Mouse (Mus musculus) forebrain, embryonic 15.5 days (tissue): ENCODE measurements around the gene Ssu72. TPM values are rescaled to one million over a fixed set of nuclear protein-coding genes. Genes with fewer than 3 reads are reported as not detected.

ENCODE experiments used
- ATAC-seq: fragments of 200-750 bp; cut with Nextera tagmentation; replicated peaks from 2 replicates; pipeline ENCODE4 v1.8.0; 2017; ENCODE audit warnings: mild to moderate bottlenecking, moderate TSS enrichment, moderate library complexity
- H3K27ac ChIP-seq: fragments of 300-500 bp; sonication (generic); replicated peaks from 2 replicates; pipeline ENCODE4 v1.5.1; 2015; ENCODE audit warnings: mild to moderate bottlenecking, inconsistent platforms
- H3K27me3 ChIP-seq: fragments of 300-500 bp; sonication (generic); 2 replicates; pipeline ENCODE4 v1.6.1; 2015; ENCODE audit warnings: inconsistent platforms
- H3K36me3 ChIP-seq: fragments of 300-500 bp; sonication (generic); 2 replicates; pipeline ENCODE4 v1.6.1; 2015; ENCODE audit warnings: mild to moderate bottlenecking, inconsistent platforms
- H3K4me1 ChIP-seq: fragments of 300-500 bp; sonication (generic); 2 replicates; pipeline ENCODE4 v1.6.1; 2015; ENCODE audit warnings: inconsistent platforms
- H3K4me2 ChIP-seq: fragments of 300-500 bp; sonication (generic); replicated peaks from 2 replicates; pipeline ENCODE4 v1.6.1; 2015; ENCODE audit warnings: mild to moderate bottlenecking, inconsistent platforms
- H3K4me3 ChIP-seq: fragments of 300-500 bp; sonication (generic); 2 replicates; pipeline ENCODE4 v1.5.1; 2015; ENCODE audit warnings: mild to moderate bottlenecking, inconsistent platforms
- H3K9ac ChIP-seq: fragments of 300-500 bp; sonication (generic); replicated peaks from 2 replicates; pipeline ENCODE4 v1.6.1; 2015; ENCODE audit warnings: mild to moderate bottlenecking, inconsistent platforms
- H3K9me3 ChIP-seq: fragments of 300-500 bp; sonication (generic); 2 replicates; pipeline ENCODE4 v1.6.1; 2016; ENCODE audit warnings: inconsistent platforms
- WGBS: fragments of 180-500 bp; shearing (Covaris S2); methylation state at CpG from one replicate; pipeline ENCODE4 v1.1.7; 2015; ENCODE audit warnings: mixed read lengths; 5-methylcytosine and 5-hydroxymethylcytosine counted together
- polyA plus RNA-seq: library from polyadenylated mRNA; unstranded; fragments of >200 nt; fragmentation: Nextera tagmentation; extraction: Ambion mirVana; gene quantifications from 2 replicates; pipeline ENCODE4 v1.2.1, GENCODE M21; 2015

Gene Ssu72
- polyA plus RNA-seq, 1 experiment from 2014 or later: 144 TPM

DNA sequence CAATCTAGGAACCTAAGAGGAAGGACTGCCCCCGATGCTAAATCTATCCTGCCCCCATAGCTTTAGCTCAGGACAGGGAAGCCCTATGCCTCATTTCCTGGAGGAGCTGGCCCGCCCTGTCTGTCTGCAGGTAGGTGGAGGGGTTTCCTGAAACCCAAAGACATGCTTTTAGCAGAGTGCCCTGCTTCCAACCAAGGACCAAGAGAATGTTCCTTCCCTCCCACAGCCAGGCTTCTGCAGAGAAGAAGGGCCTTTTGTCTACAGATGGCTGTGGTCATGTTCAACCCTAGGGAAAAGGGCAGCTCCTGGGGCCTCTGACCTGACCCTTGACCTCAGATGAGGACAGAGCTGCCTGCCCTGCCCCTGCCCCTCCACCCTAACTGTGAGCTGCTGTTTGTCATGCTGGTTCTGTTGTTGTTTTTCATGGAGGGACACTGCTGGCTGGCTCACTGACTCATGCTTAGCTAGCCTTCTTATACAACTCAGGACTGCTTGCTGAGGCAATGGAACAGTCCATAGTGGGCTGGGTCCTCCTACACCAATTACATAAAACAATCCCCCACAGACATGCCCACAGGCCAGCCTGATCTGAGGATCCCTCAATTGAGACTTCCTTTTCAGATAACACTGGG lies 72.2 kb downstream of the Ssu72 start:
- Histone ChIP-seq H3K27me3 (0 out of 2 replicates have a peak, but pooled peaks cover 6% of the 10 kb centered on the region), H3K4me1 (peaks cover 23% of the 10 kb centered on the region), H3K4me3 (no peak overlapping the region), H3K27ac (no peak overlapping the region), H3K4me2 (no peak overlapping the region), H3K36me3 (no peaks in the 10 kb centered on the region), H3K9me3 (no peaks in the 10 kb centered on the region), H3K9ac (no peak overlapping the region)
- ATAC-seq: no peak
- WGBS: 63% methylated on average over 2 of the region's 2 CpGs

DNA sequence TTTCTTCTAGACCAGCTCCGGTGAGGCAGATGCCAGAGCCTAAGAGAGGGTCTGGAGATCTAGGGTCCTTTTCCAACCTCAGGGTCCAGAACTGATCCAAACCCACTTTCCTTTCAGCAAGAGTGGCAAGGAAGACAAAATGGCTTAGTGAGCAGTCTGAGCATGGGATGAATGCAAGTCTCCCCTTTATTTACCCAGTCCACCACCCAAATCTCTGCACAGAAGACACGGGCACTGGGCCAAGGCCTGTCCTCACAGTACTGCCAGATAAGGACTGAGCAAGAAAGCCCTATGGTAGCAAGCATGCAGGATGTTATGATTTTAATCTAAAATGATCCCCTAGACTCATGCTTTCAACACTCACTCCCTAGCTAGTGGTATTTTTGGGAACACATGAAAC lies 73.2 kb downstream of the Ssu72 start:
- WGBS: 87% methylated on average over 2 of the region's 2 CpGs
- Histone ChIP-seq H3K4me3 (no peak overlapping the region), H3K27ac (no peak overlapping the region), H3K4me2 (no peak overlapping the region), H3K27me3 (0 out of 2 replicates have a peak, but pooled peaks cover 4% of the 10 kb centered on the region), H3K36me3 (no peaks in the 10 kb centered on the region), H3K9me3 (no peaks in the 10 kb centered on the region), H3K9ac (no peak overlapping the region), H3K4me1 (peaks cover 23% of the 10 kb centered on the region)
- ATAC-seq: no peak

DNA sequence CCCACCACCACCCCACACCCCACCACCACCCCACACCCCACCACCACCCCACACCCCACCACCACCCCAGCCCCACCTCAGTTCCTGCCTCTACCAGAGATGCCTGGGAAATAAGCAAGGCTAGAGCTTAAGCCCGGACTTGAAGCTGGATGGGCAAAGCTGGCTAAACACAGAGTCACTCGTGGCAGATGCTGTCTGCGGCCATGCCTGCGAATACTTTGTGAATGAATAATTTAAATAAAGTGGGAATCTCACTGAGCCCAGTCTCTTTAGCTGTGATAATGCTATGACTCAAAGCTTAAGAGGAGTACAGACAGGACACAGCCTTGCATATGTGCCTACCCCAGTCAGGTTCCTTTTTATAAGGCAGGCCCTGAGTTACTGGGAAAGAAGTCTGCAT lies 74.9 kb downstream of the Ssu72 start:
- Histone ChIP-seq H3K4me2 (no peak overlapping the region), H3K27ac (no peak overlapping the region), H3K27me3 (no peaks in the 10 kb centered on the region), H3K36me3 (no peaks in the 10 kb centered on the region), H3K9ac (no peak overlapping the region), H3K9me3 (no peaks in the 10 kb centered on the region), H3K4me3 (no peak overlapping the region), H3K4me1 (peaks cover 22% of the 10 kb centered on the region)
- no peak for ATAC-seq
- WGBS: 85% methylated on average over 4 of the region's 4 CpGs

DNA sequence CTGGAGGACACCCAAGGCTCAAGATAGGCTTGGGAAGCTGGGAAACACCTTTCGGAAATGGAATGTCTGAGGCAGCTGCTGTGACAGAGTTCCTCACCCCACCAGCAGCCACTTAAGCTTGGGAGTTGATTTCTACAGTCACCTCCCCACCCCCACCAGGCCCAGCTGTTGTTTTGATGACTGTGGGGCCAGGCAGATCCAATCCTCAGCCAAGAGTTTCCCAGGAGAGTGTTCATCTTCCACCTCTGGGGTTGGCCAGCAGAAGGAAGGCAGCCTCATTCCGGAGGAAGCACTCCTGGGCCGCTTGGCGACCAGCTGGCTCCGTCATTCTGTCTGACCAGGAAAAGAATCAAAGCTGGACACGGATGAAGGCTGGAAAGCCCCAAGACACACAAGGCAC lies 76.3 kb downstream of the Ssu72 start:
- WGBS: 39% methylated on average over 6 of the region's 6 CpGs
- H3K36me3 ChIP-seq: no peaks in the 10 kb centered on the region
- ATAC-seq: no peak
- peaks cover 15% of the 10 kb centered on the region for H3K4me1 ChIP-seq
- H3K27me3 ChIP-seq: no peaks in the 10 kb centered on the region
- H3K27ac ChIP-seq: no peak overlapping the region
- no peaks in the 10 kb centered on the region for H3K9me3 ChIP-seq
- H3K9ac ChIP-seq: no peak overlapping the region
- H3K4me3 ChIP-seq: no peak overlapping the region
- no peak overlapping the region for H3K4me2 ChIP-seq

Other genes with a start within 250 kb of the Ssu72 start
- 0.19 TPM in 1 of 2 replicates, not detected in the other for gene Tmem52, start 235.7 kb upstream of the Ssu72 start, polyA plus RNA-seq
- 1,112 and 1,114 TPM in 2 replicates for gene Gnb1, start 213.4 kb upstream of the Ssu72 start, polyA plus RNA-seq
- gene Nadk, start 142.4 kb upstream of the Ssu72 start, polyA plus RNA-seq: 109 and 110 TPM in 2 replicates
- gene Slc35e2, start 103.4 kb upstream of the Ssu72 start, polyA plus RNA-seq: 10.9 and 12.9 TPM in 2 replicates
- 60.8 and 63.5 TPM in 2 replicates for gene Cdk11b, start 79.9 kb upstream of the Ssu72 start, polyA plus RNA-seq
- not detected in 2 replicates for gene Gm10563, start 59.4 kb upstream of the Ssu72 start, polyA plus RNA-seq
- gene Mmp23, start 51.4 kb upstream of the Ssu72 start, polyA plus RNA-seq: 2.3 and 2.6 TPM in 2 replicates
- 51.6 and 52.1 TPM in 2 replicates for gene Mib2, start 35.6 kb upstream of the Ssu72 start, polyA plus RNA-seq
- 8.2 and 10.9 TPM in 2 replicates for gene Fndc10, start 10.5 kb upstream of the Ssu72 start, polyA plus RNA-seq
- gene Tmem240, start 30.0 kb downstream of the Ssu72 start, polyA plus RNA-seq: 10.4 TPM in 2 replicates
- 91.0 TPM in 2 replicates for gene Atad3a, start 56.3 kb downstream of the Ssu72 start, polyA plus RNA-seq
- 21.8 and 22.6 TPM in 2 replicates for gene Vwa1, start 69.9 kb downstream of the Ssu72 start, polyA plus RNA-seq
- 0.29 and 0.60 TPM in 2 replicates for gene Tmem88b, start 81.1 kb downstream of the Ssu72 start, polyA plus RNA-seq
- not detected in 2 replicates for gene Ankrd65, start 85.6 kb downstream of the Ssu72 start, polyA plus RNA-seq
- gene Mrpl20, start 98.1 kb downstream of the Ssu72 start, polyA plus RNA-seq: 228 and 244 TPM in 2 replicates
- gene Ccnl2, start 107.7 kb downstream of the Ssu72 start, polyA plus RNA-seq: 172 and 173 TPM in 2 replicates
- gene Aurkaip1, start 126.5 kb downstream of the Ssu72 start, polyA plus RNA-seq: 127 and 130 TPM in 2 replicates
- 15.0 and 19.0 TPM in 2 replicates for gene Mxra8, start 134.9 kb downstream of the Ssu72 start, polyA plus RNA-seq
- gene Dvl1, start 142.6 kb downstream of the Ssu72 start, polyA plus RNA-seq: 10.6 and 23.1 TPM in 2 replicates
- gene Tas1r3, start 158.6 kb downstream of the Ssu72 start, polyA plus RNA-seq: 0.64 and 0.73 TPM in 2 replicates
- gene Cptp, start 164.6 kb downstream of the Ssu72 start, polyA plus RNA-seq: 20.5 and 22.9 TPM in 2 replicates
- gene Ints11, start 164.7 kb downstream of the Ssu72 start, polyA plus RNA-seq: 90.6 and 99.9 TPM in 2 replicates
- 61.5 and 64.8 TPM in 2 replicates for gene Pusl1, start 187.0 kb downstream of the Ssu72 start, polyA plus RNA-seq
- 82.2 and 84.5 TPM in 2 replicates for gene Acap3, start 187.0 kb downstream of the Ssu72 start, polyA plus RNA-seq
- 123 and 127 TPM in 2 replicates for gene Ube2j2, start 239.0 kb downstream of the Ssu72 start, polyA plus RNA-seq